Mouse (Mus musculus) hindbrain, postnatal 0 days (tissue): ENCODE measurements around the gene Ticrr. TPM values are rescaled to one million over a fixed set of nuclear protein-coding genes. Genes with fewer than 3 reads are reported as not detected.

Experiments used
- ATAC-seq: fragments of 200-750 bp; cut with Nextera tagmentation; 2 replicates; pipeline ENCODE4 v1.8.0; 2017; ENCODE audit warnings: mild to moderate bottlenecking, moderate TSS enrichment, moderate library complexity
- DNase-seq: peaks from one replicate; pipeline ENCODE4 v3.0.0-alpha.2; 2015; ENCODE audit warnings: low spot score
- H3K27ac ChIP-seq: fragments of 300-500 bp; sonication (generic); 2 replicates; pipeline ENCODE4 v1.5.1; 2014; ENCODE audit warnings: mild to moderate bottlenecking
- H3K27me3 ChIP-seq: fragments of 300-500 bp; sonication (generic); 2 replicates; pipeline ENCODE4 v1.6.1; 2014; ENCODE audit warnings: low read length, mixed read lengths; ENCODE audit not compliant: insufficient read depth
- H3K36me3 ChIP-seq: fragments of 300-500 bp; sonication (generic); 2 replicates; pipeline ENCODE4 v1.6.1; 2014; ENCODE audit warnings: low read length, mixed read lengths; ENCODE audit not compliant: insufficient read depth
- H3K4me1 ChIP-seq: fragments of 300-500 bp; sonication (generic); 2 replicates; pipeline ENCODE4 v1.6.1; 2014; ENCODE audit warnings: antibody characterized with exemption, low read length, mixed read lengths; ENCODE audit not compliant: insufficient read depth
- H3K4me2 ChIP-seq: fragments of 300-500 bp; sonication (generic); 2 replicates; pipeline ENCODE4 v1.6.1; 2014; ENCODE audit warnings: low read depth, mild to moderate bottlenecking, low read length, moderate library complexity, mixed read lengths
- H3K4me3 ChIP-seq: fragments of 300-500 bp; sonication (generic); 2 replicates; pipeline ENCODE4 v1.5.1; 2014; ENCODE audit warnings: low read length
- H3K9ac ChIP-seq: fragments of 300-500 bp; sonication (generic); replicated peaks from 2 replicates; pipeline ENCODE4 v1.6.1; 2014; ENCODE audit warnings: mild to moderate bottlenecking, low read length, moderate library complexity, mixed read lengths
- H3K9me3 ChIP-seq: fragments of 300-500 bp; sonication (generic); 2 replicates; pipeline ENCODE4 v1.6.1; 2016; ENCODE audit warnings: low read length, mixed read lengths
- CTCF ChIP-seq: IDR thresholded peaks from 2 replicates; pipeline ENCODE4 v1.5.1; 2016; ENCODE audit warnings: antibody characterized with exemption, control low read depth, low read depth
- WGBS: fragments of 180-500 bp; shearing (Covaris S2); extraction: QIAGEN DNeasy Blood & Tissue Kit; methylation state at CpG from one replicate; pipeline ENCODE4 v1.1.7; 2014; 5-methylcytosine and 5-hydroxymethylcytosine counted together
- polyA plus RNA-seq: library from polyadenylated mRNA; unstranded; fragments of >200 nt; fragmentation: Nextera tagmentation; extraction: Ambion mirVana; gene quantifications from 2 replicates; pipeline ENCODE4 v1.2.1, GENCODE M21; 2015
- total RNA-seq: library from RNA; depleted of rRNA; stranded (reverse); fragments of >200 nt; gene quantifications from 2 replicates; pipeline ENCODE4 v1.2.3, GENCODE M21; 2014

Gene Ticrr
- total and polyA plus RNA-seq, 2 experiments from 2014 or later, result 2.0 to 8.8 TPM

GRCm38 (mm10) chr7:79715187-79715981 lies 55.4 kb downstream of the Ticrr start, which contains the start of gene Kif7:
Gene Kif7 (minus strand): TSS chr7:79715720.
- H3K4me3 ChIP-seq, result peak within 1 kb of the TSS; percentile 53
- H3K36me3 ChIP-seq, result no peaks in the 10 kb centered on the region
- H3K27ac ChIP-seq, result 0 out of 2 replicates have a peak within 1 kb of the TSS, but pooled peaks have one; percentile 36
- no peaks in the 10 kb centered on the region for H3K27me3 ChIP-seq
- ATAC-seq (peak; percentile 92), DNase-seq (peak; percentile 88)
- no peaks in the 10 kb centered on the region for H3K9me3 ChIP-seq
- H3K4me1 ChIP-seq, result no peaks in the 10 kb centered on the region
- under 1% methylated on average over 51 of the region's 55 CpGs for WGBS
- H3K9ac ChIP-seq, result peak within 1 kb of the TSS; percentile 59
- peak within 1 kb of the TSS; percentile 88 for H3K4me2 ChIP-seq
- no peak for TF ChIP-seq CTCF

DNA sequence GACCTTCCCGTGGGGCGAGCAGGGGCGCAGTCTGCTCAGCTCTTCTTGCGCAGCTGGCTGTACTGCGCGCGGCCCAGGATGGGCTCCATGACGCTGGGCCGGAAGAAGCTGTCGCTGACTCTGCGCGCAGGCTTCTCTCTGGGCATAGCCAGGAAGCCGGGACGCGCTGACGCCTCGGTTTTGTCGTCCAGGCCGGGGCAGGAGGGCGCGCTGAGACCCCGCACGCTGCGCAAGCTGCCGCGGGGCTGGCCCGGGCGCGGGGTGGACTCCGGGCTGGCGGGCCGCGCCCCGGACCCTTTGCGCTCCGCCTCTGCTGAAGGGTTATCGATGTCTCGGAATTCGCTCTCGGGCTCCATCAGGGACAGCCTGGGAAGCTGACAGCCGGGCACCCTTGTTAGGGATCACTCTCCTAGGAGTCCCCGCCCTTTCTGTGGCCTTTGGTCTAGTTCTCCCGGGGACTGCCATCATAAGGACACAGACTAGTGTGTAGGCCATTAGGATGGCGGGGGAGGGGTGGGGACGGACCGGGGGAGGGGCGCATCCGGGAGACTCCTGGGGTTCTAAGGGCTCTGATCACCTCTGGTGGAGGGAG lies 61.5 kb downstream of the Ticrr start:
- peak overlapping the region; percentile 22 for H3K27ac ChIP-seq
- peak; percentile 87 for ATAC-seq

DNA sequence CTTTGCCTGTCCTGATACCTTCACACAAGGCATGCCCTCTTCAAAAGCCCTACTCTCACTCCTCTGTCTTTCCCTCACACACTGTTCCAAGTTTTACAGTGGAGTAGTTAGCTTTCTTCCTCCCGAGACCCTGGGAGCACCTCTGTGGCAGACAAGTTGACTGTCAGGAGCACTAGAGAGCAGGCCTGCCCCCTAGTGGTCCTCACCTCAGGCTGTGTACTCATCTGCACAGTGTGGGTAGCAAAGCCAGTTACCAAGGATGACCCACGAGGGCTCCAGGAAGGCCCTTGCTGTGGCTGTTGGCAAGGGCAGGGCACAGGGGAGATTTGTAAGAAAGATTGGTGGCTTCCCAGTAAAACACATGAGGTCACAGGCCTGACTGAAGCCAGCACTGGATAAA lies 67.1 kb downstream of the Ticrr start:
- WGBS, result 24% methylated on average over 2 of the region's 2 CpGs
- Histone ChIP-seq H3K9me3 (no peaks in the 10 kb centered on the region), H3K27ac (no peak overlapping the region), H3K27me3 (no peaks in the 10 kb centered on the region), H3K4me1 (no peaks in the 10 kb centered on the region), H3K36me3 (no peaks in the 10 kb centered on the region), H3K4me3 (no peak overlapping the region), H3K9ac (no peak overlapping the region), H3K4me2 (no peak overlapping the region)
- TF ChIP-seq CTCF, result peak; percentile 69
- ATAC-seq (0 out of 2 replicates have a peak, but pooled peaks have one; percentile 43), DNase-seq (peak; percentile 64)

More for the DNA sequence above, 61.5 kb downstream of the Ticrr start:
- Histone ChIP-seq H3K4me1 (no peaks in the 10 kb centered on the region), H3K9ac (peak overlapping the region; percentile 60), H3K4me3 (peak overlapping the region; percentile 53), H3K27me3 (no peaks in the 10 kb centered on the region), H3K9me3 (no peaks in the 10 kb centered on the region), H3K4me2 (peak overlapping the region; percentile 73), H3K36me3 (no peaks in the 10 kb centered on the region)
- peak; percentile 73 for DNase-seq
- WGBS, result under 1% methylated on average over 46 of the region's 48 CpGs
- no peak for TF ChIP-seq CTCF

GRCm38 (mm10) chr7:79728219-79728618 lies 68.2 kb downstream of the Ticrr start:
- Histone ChIP-seq H3K36me3 (no peaks in the 10 kb centered on the region), H3K9ac (no peak overlapping the region), H3K27me3 (no peaks in the 10 kb centered on the region), H3K9me3 (no peaks in the 10 kb centered on the region), H3K4me1 (no peaks in the 10 kb centered on the region), H3K27ac (no peak overlapping the region), H3K4me3 (no peak overlapping the region), H3K4me2 (no peak overlapping the region)
- 34% methylated on average over 6 of the region's 6 CpGs for WGBS
- TF ChIP-seq CTCF, result peak; percentile 78
- DNase-seq, result peak; percentile 61
- ATAC-seq, result no peak

DNA sequence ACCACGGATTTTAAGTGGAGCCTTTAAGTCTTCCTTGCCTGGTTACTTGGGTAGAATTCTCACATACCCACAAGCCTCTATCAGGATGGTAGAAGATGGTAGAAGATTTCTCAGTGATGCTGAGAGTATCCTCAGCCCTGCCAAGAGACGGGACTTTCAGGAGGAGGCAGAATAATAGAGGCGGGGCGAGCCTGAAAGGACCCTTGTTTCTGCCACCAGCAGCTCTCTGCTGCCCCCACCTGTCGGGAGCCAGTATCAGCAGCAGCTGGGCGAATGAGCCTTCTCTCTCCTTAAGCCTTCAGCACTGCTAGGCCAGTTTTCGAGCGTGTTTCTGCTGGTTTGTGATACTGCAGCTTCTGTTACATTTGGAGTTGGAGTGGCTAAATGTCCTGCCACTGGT lies 69.2 kb downstream of the Ticrr start:
- Histone ChIP-seq H3K9me3 (no peaks in the 10 kb centered on the region), H3K9ac (no peak overlapping the region), H3K27ac (no peak overlapping the region), H3K36me3 (no peaks in the 10 kb centered on the region), H3K4me3 (no peak overlapping the region), H3K4me2 (no peak overlapping the region), H3K27me3 (no peaks in the 10 kb centered on the region), H3K4me1 (no peaks in the 10 kb centered on the region)
- peak; percentile 84 for TF ChIP-seq CTCF
- 6% methylated on average over 8 of the region's 8 CpGs for WGBS
- DNase-seq, result peak; percentile 83
- ATAC-seq, result peak; percentile 59

GRCm38 (mm10) chr7:79729743-79730370 lies 69.9 kb downstream of the Ticrr start:
- WGBS, result 64% methylated on average over 11 of the region's 11 CpGs
- DNase-seq, result peak; percentile 23

More at GRCm38 (mm10) chr7:79729743-79730370, 69.9 kb downstream of the Ticrr start:
- no peaks in the 10 kb centered on the region for H3K9me3 ChIP-seq
- no peak overlapping the region for H3K4me2 ChIP-seq
- no peak overlapping the region for H3K27ac ChIP-seq
- peak; percentile 39 for TF ChIP-seq CTCF
- no peak overlapping the region for H3K9ac ChIP-seq
- H3K4me1 ChIP-seq, result no peaks in the 10 kb centered on the region
- no peaks in the 10 kb centered on the region for H3K27me3 ChIP-seq
- H3K36me3 ChIP-seq, result no peaks in the 10 kb centered on the region
- peak; percentile 50; the same call in 1 of the 2 replicates for ATAC-seq
- no peak overlapping the region for H3K4me3 ChIP-seq
